13 mouse cellular contexts compared by ENCODE assay signal in genomic region chr13:63256146-63256545, GRCm38 (mm10).
DNase-seq lines count a peak whose midpoint lies in the region; ATAC-seq and TF ChIP-seq lines count a peak whose summit lies in the region.
"Had no signal": no experiment of that assay in that cellular context is flagged by ENCODE, and none has a peak within 500 bp of the region (broad histone marks: within the 10 kb centered on the region; RNA-seq: fewer than 3 reads in every experiment).

No protein-coding gene starts in this region.

- H3K4me2 ChIP-seq in intestine, embryonic 16.5 days (ENCODE audit: low read depth, low read length), result no peak overlapping the region
- H3K4me2 ChIP-seq in intestine, embryonic 15.5 days (replicated peaks), result no peak overlapping the region
- no peak overlapping the region for H3K4me2 ChIP-seq in lung, embryonic 16.5 days (ENCODE audit: low read depth, low read length)
- H3K4me2 ChIP-seq in intestine, postnatal 0 days (replicated peaks; ENCODE audit: low read depth), result no peak overlapping the region

- 0 out of 2 replicates have a peak overlapping the region, but pooled peaks have one; percentile 30 for H3K9ac ChIP-seq in intestine, embryonic 16.5 days (ENCODE audit: low read depth, low read length)
- no peak overlapping the region for H3K9ac ChIP-seq in intestine, embryonic 15.5 days
- no peak overlapping the region for H3K9ac ChIP-seq in lung, embryonic 16.5 days (ENCODE audit: low read length)
- H3K9ac ChIP-seq in intestine, postnatal 0 days (ENCODE audit: low read depth, low read length), result no peak overlapping the region

- no peak for DNase-seq in lung, postnatal 36 days
- DNase-seq in thymus, postnatal 14 days, result no peak
- DNase-seq in ovary, postnatal 10 days (ENCODE audit: low spot score), result no peak
- DNase-seq: cerebellum, postnatal 36 days; gastrocnemius, postnatal 10 days; thymus, adult 18-20 months had no signal

- no peaks in the 10 kb centered on the region for H3K9me3 ChIP-seq in intestine, embryonic 16.5 days (ENCODE audit: control insufficient read depth, low read length)
- H3K9me3 ChIP-seq in intestine, embryonic 15.5 days, result no peaks in the 10 kb centered on the region
- H3K9me3 ChIP-seq in lung, embryonic 16.5 days (ENCODE audit: control insufficient read depth, low read length), result no peaks in the 10 kb centered on the region
- H3K9me3 ChIP-seq in intestine, postnatal 0 days (ENCODE audit: control insufficient read depth), result no peaks in the 10 kb centered on the region
- H3K9me3 ChIP-seq: midbrain, embryonic 10.5 days had no signal

- TF ChIP-seq CTCF in intestine, postnatal 0 days (IDR thresholded peaks at IDR 0.05; ENCODE audit: low read depth), result no peak
- TF ChIP-seq CTCF in small intestine, adult 2 months (IDR thresholded peaks at IDR 0.05; ENCODE audit: extremely low read depth, insufficient read length, insufficient replicate concordance, low read depth, low read length), result no peak

- H3K36me3 ChIP-seq in intestine, embryonic 16.5 days (ENCODE audit: control insufficient read depth, insufficient read depth, low read length), result 0 out of 2 replicates have a peak, but pooled peaks cover 4% of the 10 kb centered on the region
- no peaks in the 10 kb centered on the region for H3K36me3 ChIP-seq in intestine, embryonic 15.5 days
- H3K36me3 ChIP-seq in lung, embryonic 16.5 days (ENCODE audit: control insufficient read depth, insufficient read depth, low read length), result peaks cover 6% of the 10 kb centered on the region
- H3K36me3 ChIP-seq in intestine, postnatal 0 days (ENCODE audit: control insufficient read depth, insufficient read depth), result peaks cover 12% of the 10 kb centered on the region
- 0 out of 2 replicates have a peak, but pooled peaks cover 2% of the 10 kb centered on the region for H3K36me3 ChIP-seq in small intestine, adult 2 months (ENCODE audit: control insufficient read depth, insufficient read depth, low read length)

- H3K4me1 ChIP-seq in intestine, embryonic 16.5 days (ENCODE audit: control insufficient read depth, insufficient read depth, low read length), result peaks cover 58% of the 10 kb centered on the region
- peaks cover 55% of the 10 kb centered on the region for H3K4me1 ChIP-seq in intestine, embryonic 15.5 days (replicated peaks)
- peaks cover 70% of the 10 kb centered on the region for H3K4me1 ChIP-seq in lung, embryonic 16.5 days (replicated peaks; ENCODE audit: control insufficient read depth, insufficient read depth, low read length)
- H3K4me1 ChIP-seq in intestine, postnatal 0 days (replicated peaks; ENCODE audit: control insufficient read depth, insufficient read depth, low read length), result peaks cover 13% of the 10 kb centered on the region
- H3K4me1 ChIP-seq in small intestine, adult 2 months (ENCODE audit: control insufficient read depth, insufficient read depth, insufficient read length, low read length), result peaks cover 37% of the 10 kb centered on the region

- WGBS in intestine, embryonic 16.5 days, result 59% methylated on average over 6 of the region's 6 CpGs
- 66% methylated on average over 6 of the region's 6 CpGs for WGBS in intestine, embryonic 15.5 days
- 63% methylated on average over 6 of the region's 6 CpGs for WGBS in lung, embryonic 16.5 days
- WGBS in intestine, postnatal 0 days, result 51% methylated on average over 6 of the region's 6 CpGs
- WGBS in small intestine, adult 2 months, result 31% methylated on average over 6 of the region's 6 CpGs

- no peak for TF ChIP-seq POLR2A in small intestine, adult 2 months (IDR thresholded peaks at IDR 0.05; ENCODE audit: low read depth, low read length)

- H3K27ac ChIP-seq in intestine, embryonic 16.5 days (ENCODE audit: low read length), result peak overlapping the region; percentile 57; the same call in 1 of the 2 replicates
- no peak overlapping the region for H3K27ac ChIP-seq in intestine, embryonic 15.5 days
- H3K27ac ChIP-seq in lung, embryonic 16.5 days (ENCODE audit: low read length), result peak overlapping the region; percentile 51; the same call in 1 of the 2 replicates
- H3K27ac ChIP-seq in intestine, postnatal 0 days (ENCODE audit: low read depth, low read length), result peak overlapping the region; percentile 35; the same call in 1 of the 2 replicates
- H3K27ac ChIP-seq in small intestine, adult 2 months (ENCODE audit: insufficient read depth, low read depth, low read length), result peak overlapping the region; percentile 69
- H3K27ac ChIP-seq: hindbrain, postnatal 0 days; midbrain, embryonic 10.5 days had no signal

- H3K27me3 ChIP-seq in intestine, embryonic 16.5 days (replicated peaks; ENCODE audit: control insufficient read depth, insufficient read depth, low read length), result no peaks in the 10 kb centered on the region
- no peaks in the 10 kb centered on the region for H3K27me3 ChIP-seq in intestine, embryonic 15.5 days (replicated peaks)
- no peaks in the 10 kb centered on the region for H3K27me3 ChIP-seq in lung, embryonic 16.5 days (ENCODE audit: control insufficient read depth, insufficient read depth, low read depth, low read length)
- H3K27me3 ChIP-seq in intestine, postnatal 0 days (replicated peaks; ENCODE audit: control insufficient read depth, insufficient read depth, low read length), result no peaks in the 10 kb centered on the region
- no peaks in the 10 kb centered on the region for H3K27me3 ChIP-seq in small intestine, adult 2 months (ENCODE audit: control insufficient read depth, insufficient read depth, low read length)

- H3K4me3 ChIP-seq in intestine, embryonic 16.5 days (ENCODE audit: low read length), result no peak overlapping the region
- H3K4me3 ChIP-seq in intestine, embryonic 15.5 days (replicated peaks), result no peak overlapping the region
- H3K4me3 ChIP-seq in lung, embryonic 16.5 days (ENCODE audit: low read length), result no peak overlapping the region
- no peak overlapping the region for H3K4me3 ChIP-seq in intestine, postnatal 0 days (ENCODE audit: low read depth, low read length)
- no peak overlapping the region for H3K4me3 ChIP-seq in small intestine, adult 2 months (ENCODE audit: low read depth, low read length)
- H3K4me3 ChIP-seq: midbrain, embryonic 10.5 days had no signal

- ATAC-seq in intestine, embryonic 16.5 days, result no peak; the same call in 1 of the 2 replicates
- no peak for ATAC-seq in intestine, embryonic 15.5 days
- ATAC-seq in lung, embryonic 16.5 days (ENCODE audit: low read depth), result no peak
- no peak for ATAC-seq in intestine, postnatal 0 days
- ATAC-seq: hindbrain, postnatal 0 days had no signal
